Mouse (Mus musculus) skeletal muscle tissue, postnatal 0 days (tissue): ENCODE measurements around the gene Ccdc150. TPM values are rescaled to one million over a fixed set of nuclear protein-coding genes. Genes with fewer than 3 reads are reported as not detected.

Source experiments
- polyA plus RNA-seq: library from polyadenylated mRNA; unstranded; fragments of >200 nt; fragmentation: Nextera tagmentation; extraction: Ambion mirVana; gene quantifications from 2 replicates; pipeline ENCODE4 v1.2.1, GENCODE M21; 2015

Gene Ccdc150
- 0.04 TPM in 1 of 2 replicates, not detected in the other for polyA plus RNA-seq

DNA sequence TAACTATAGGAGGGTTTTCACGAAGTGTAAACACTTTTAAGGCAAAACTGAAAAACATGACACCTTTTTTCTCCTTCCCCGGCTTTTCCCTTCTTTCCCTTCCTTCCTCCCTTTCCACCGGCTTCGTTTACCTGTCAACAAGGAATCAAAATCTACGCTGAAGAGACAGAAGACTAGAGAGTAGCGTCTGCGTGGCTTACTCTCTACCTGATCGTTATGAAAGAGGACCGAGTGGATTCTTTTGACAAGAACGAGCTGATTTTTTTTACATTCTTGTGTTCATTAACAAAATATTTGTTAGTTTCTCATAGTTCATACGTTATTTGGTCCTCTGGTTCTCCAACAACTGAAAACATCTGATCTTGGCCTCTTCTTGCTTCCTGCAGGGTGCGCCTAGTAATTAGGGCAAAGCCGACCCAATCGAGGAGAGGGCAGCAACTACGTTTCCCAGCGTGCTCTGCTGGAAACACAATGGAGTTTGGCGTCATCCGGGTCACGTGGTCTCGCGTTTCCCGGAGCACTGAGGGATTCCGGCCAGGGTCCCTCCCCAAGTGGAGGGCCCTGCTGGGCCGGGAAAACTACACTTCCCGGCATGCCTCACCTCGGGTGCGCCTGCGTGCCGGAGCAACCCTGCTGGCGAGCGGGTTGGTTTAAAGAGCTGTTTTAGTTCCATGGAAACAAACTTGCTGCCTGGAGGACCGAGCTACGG is at the start of gene Ccdc150:
Gene Ccdc150, plus strand, starts transcription at position 526 of the 709 bp plus-strand sequence.

Other genes with a start within 250 kb of the Ccdc150 start
- gene Hecw2, start 55.5 kb upstream of the Ccdc150 start, polyA plus RNA-seq = 0.95 and 1.9 TPM in 2 replicates
- gene Gtf3c3, start 188.3 kb downstream of the Ccdc150 start, polyA plus RNA-seq = 9.5 and 10.6 TPM in 2 replicates